Comparison of ENCODE assay signal across 11 mouse cellular contexts in the genomic region with DNA sequence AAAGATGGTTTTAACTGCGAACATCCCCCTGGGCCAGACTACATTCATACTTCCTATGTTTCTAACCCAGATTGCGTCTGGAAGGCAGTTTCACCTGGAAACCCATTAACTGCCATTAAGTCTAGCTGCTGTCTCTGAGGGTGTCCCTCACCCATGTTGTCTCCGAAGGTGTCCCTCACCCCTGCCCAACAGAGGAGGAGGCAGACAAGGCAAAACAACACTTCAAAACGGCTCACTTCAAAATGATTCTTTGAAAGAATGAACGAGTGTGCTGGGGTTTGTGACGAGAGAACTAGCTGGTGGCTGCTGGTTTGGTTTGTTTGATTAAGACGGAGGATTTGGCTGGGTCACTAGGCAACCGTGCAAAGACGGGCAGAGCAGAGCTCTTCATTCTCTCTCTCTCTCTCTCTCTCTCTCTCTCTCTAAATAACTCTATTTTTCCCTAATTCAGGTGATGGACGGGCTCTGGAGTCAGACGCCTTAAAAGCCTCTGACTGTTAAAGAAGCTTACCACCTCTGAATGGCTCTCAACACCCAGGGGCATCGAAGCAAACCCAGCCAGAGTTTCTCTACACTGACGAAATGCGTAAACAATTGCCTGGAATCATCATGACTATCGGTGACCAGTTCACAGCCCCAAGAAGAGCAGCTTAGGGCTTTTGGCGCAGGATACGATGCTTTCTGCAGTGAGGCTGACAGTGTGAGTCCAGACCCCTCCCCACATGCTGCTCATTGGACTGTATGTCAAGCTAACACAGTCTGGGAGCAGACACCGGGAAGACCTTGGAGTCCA. TPM values are rescaled to one million over a fixed set of nuclear protein-coding genes. Genes with fewer than 3 reads are reported as not detected.
DNase-seq lines count a peak whose midpoint lies in the region; ATAC-seq and TF ChIP-seq lines count a peak whose summit lies in the region.
"Had no signal": no experiment of that assay in that cellular context is flagged by ENCODE, and none has a peak within 500 bp of the region (broad histone marks: within the 10 kb centered on the region; RNA-seq: fewer than 3 reads in every experiment).

No protein-coding gene starts in this region.

- no peaks in the 10 kb centered on the region for H3K4me1 ChIP-seq in cerebellum, adult 2 months (ENCODE audit: control insufficient read depth, insufficient read depth, low read length)
- peaks cover 30% of the 10 kb centered on the region for H3K4me1 ChIP-seq in midbrain, embryonic 14.5 days (ENCODE audit: control insufficient read depth, insufficient read depth, low read length)

- H3K36me3 ChIP-seq in midbrain, embryonic 14.5 days (ENCODE audit: control insufficient read depth, insufficient read depth, low read length), result no peaks in the 10 kb centered on the region
- H3K36me3 ChIP-seq: heart, embryonic 10.5 days had no signal

- H3K27ac ChIP-seq in cerebellum, adult 2 months (ENCODE audit: insufficient read depth, low read length), result no peak overlapping the region
- H3K27ac ChIP-seq in midbrain, embryonic 14.5 days (replicated peaks; ENCODE audit: low read depth, low read length), result peak overlapping the region; percentile 68
- H3K27ac ChIP-seq: heart, embryonic 10.5 days had no signal

- ATAC-seq in midbrain, embryonic 14.5 days (ENCODE audit: low FRiP score, low TSS enrichment), result no peak; the same call in 1 of the 2 replicates
- ATAC-seq in megakaryocyte progenitor cell, adult 5-6 weeks (replicated peaks; ENCODE audit: poor library complexity), result no peak

- peak overlapping the region; percentile 23; the same call in 1 of the 2 replicates for H3K9ac ChIP-seq in midbrain, embryonic 14.5 days (replicated peaks; ENCODE audit: low read length)

- DNase-seq in cerebellum, adult 2 months, result no peak
- no peak for DNase-seq in cerebellum, postnatal 14 days
- peak; percentile 28 for DNase-seq in retina, postnatal 1 day
- DNase-seq in retina, embryonic 14.5 days (ENCODE audit: low spot score), result no peak
- DNase-seq in midbrain, embryonic 14.5 days, result peak; percentile 77
- no peak for DNase-seq in kidney, postnatal 36 days
- no peak for DNase-seq in thymus, postnatal 14 days
- DNase-seq: kidney, adult 11 months; lung, postnatal 4 days had no signal

- no peaks in the 10 kb centered on the region for H3K9me3 ChIP-seq in midbrain, embryonic 14.5 days (ENCODE audit: control insufficient read depth, low read length)
- H3K9me3 ChIP-seq: heart, embryonic 10.5 days had no signal

- peak overlapping the region; percentile 46 for H3K4me2 ChIP-seq in midbrain, embryonic 14.5 days (ENCODE audit: low read length)

- no peak for TF ChIP-seq CTCF in cerebellum, adult 2 months (IDR thresholded peaks at IDR 0.05; ENCODE audit: borderline replicate concordance, insufficient read depth, low read depth, low read length)

- no peaks in the 10 kb centered on the region; the same call in 1 of the 2 replicates for H3K27me3 ChIP-seq in cerebellum, adult 2 months (ENCODE audit: control insufficient read depth, insufficient read depth, low read length)
- no peaks in the 10 kb centered on the region for H3K27me3 ChIP-seq in midbrain, embryonic 14.5 days (ENCODE audit: control insufficient read depth, insufficient read depth, low read length)

- TF ChIP-seq POLR2A in cerebellum, adult 2 months (IDR thresholded peaks at IDR 0.05; ENCODE audit: borderline replicate concordance, insufficient read depth, low read length), result no peak

- 14% methylated on average over 18 of the region's 18 CpGs for WGBS in cerebellum, adult 2 months
- WGBS in midbrain, embryonic 14.5 days, result 8% methylated on average over 18 of the region's 18 CpGs

- peak overlapping the region; percentile 21 for H3K4me3 ChIP-seq in cerebellum, adult 2 months (replicated peaks; ENCODE audit: insufficient read depth, low read depth, low read length)
- peak overlapping the region; percentile 10; the same call in 1 of the 2 replicates for H3K4me3 ChIP-seq in midbrain, embryonic 14.5 days (replicated peaks; ENCODE audit: low read depth, low read length)
- H3K4me3 ChIP-seq: heart, embryonic 10.5 days had no signal

RNA-seq across cellular contexts. Expression of a gene that starts 22.7 kb away (rescaled TPM):
- polyA plus RNA-seq in cerebellum, adult 2 months (2012; rRNA removed), result 206 and 282 TPM in 2 replicates
- polyA plus RNA-seq in midbrain, embryonic 14.5 days (2014; fragmentation: Nextera tagmentation; extraction: Ambion mirVana), result 7.2 and 13.0 TPM in 2 replicates
- total RNA-seq in megakaryocyte progenitor cell, adult 5-6 weeks (2015), result 0.81 and 1.2 TPM in 2 replicates
- total RNA-seq in megakaryocyte progenitor cell, adult 5-6 weeks (2017), result 1.1 and 1.9 TPM in 2 replicates

Comparison
In these comparisons a context has a peak if more than half of its experiments do, and no peak if none do; other contexts are left out.
1. DNase-seq: peak in retina, postnatal 1 day (single experiment) and midbrain, embryonic 14.5 days (single experiment); none in cerebellum, adult 2 months (0 of 2), cerebellum, postnatal 14 days (0 of 2), retina, embryonic 14.5 days (single experiment), kidney, postnatal 36 days (0 of 2) and thymus, postnatal 14 days (single experiment).
2. RNA of a gene that starts 22.7 kb away (polyA plus RNA-seq): 206 to 282 TPM in cerebellum, adult 2 months; 7.2 to 13.0 TPM in midbrain, embryonic 14.5 days; every median in the first group is over 10 times any median in the second.